Mouse (Mus musculus) central nervous system, embryonic 11.5 days (tissue): ENCODE results near the gene Prdm15. TPM values are rescaled to one million over a fixed set of nuclear protein-coding genes. Genes with fewer than 3 reads are reported as not detected.

Experiments used
- polyA plus RNA-seq: library from polyadenylated mRNA; depleted of rRNA; stranded (reverse); fragments of >200 nt; gene quantifications from 2 replicates; pipeline ENCODE4 v1.2.3, GENCODE M21; 2012; rRNA removed

The Prdm15 gene
- polyA plus RNA-seq, result 17.8 and 24.6 TPM in 2 replicates

DNA sequence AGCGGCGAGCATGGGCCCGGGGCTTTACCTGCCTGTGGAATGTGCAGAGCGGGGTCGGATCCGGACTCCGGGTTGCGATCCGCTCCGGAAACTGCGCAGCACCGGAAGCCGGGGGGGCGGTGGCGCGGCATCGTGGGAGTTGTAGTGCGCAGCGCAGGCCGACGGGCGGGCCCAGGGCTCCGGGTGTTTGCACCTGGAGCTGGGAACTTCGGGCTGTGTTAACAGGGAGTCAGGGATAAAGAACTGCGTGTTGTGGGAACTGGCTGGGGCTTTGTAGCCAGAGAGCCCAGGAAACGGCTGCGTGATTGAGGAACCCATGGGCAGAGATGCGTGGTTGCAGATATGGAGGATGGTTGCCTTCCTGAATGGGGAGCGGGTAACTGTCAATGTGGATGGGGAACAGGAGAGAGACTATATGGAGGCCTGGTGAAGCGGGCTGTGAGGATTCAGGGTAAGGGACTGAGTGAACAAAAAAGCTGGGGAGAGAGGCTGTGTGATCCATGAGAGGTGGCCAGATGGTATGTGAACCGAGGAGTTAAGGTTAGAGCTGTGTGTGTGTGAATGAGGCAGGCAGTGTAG, at the start of gene Prdm15:
Gene Prdm15 (minus strand): TSS at position 110 of the 579 bp plus-strand sequence.

DNA sequence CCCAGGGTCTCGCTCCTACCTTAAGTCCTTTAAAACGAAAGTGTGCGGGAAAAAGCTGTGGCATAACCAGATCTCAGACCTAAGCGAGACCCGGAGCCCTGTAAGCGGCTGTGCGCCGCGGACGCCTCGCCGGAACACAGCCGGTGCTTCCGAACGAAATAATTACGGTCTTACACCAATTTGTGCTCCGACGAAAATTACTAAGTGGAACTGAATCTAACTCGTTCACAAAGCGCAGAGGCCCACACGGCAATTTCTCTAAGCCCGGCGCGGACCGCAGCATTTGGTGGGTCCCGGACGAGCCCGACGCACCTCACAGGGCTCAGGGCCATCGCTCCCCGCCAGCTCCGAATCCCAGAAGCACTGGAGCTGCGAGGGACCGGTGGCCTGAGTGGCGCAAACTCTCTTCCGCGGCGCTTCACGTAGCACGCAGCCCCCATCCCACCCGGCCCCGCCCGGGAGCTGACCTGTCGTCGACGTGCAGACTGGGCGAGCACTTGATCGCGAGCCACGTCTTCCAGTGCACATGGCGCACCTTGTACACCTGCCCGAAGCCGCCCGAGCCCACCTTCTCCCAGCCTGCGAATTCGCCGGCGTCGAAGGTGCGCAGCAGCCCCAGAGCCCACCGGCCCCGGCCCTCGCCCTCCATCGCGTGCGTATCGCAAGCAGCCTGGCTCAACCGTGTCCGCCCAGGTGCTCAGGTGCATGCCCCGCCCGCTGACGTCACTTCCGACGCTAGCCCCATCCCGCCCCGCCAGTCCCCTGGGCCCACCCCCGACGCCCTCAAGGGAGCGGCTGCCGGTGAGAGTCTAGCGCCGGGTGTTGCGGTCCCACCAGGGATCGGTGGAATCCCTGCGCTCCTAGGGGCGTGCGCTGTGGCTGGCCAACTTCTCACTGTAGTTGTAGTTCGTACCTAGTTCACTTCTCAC, 88.3 kb downstream of the Prdm15 start, which contains the start of gene Ripk4:
Gene Ripk4 (minus strand): TSS at position 727 of the 929 bp plus-strand sequence.

Other genes starting within 250 kb of the Prdm15 start
- gene Tmprss2, start 240.7 kb downstream of the Prdm15 start, polyA plus RNA-seq, result 0.59 and 0.94 TPM in 2 replicates
- gene Ripk4, start 88.1 kb downstream of the Prdm15 start, polyA plus RNA-seq, result 0.67 and 1.1 TPM in 2 replicates
- 11.4 and 14.0 TPM in 2 replicates for gene C2cd2, start 110.7 kb upstream of the Prdm15 start, polyA plus RNA-seq
- gene Zbtb21, start 110.8 kb upstream of the Prdm15 start, polyA plus RNA-seq, result 16.7 and 19.3 TPM in 2 replicates
- gene B230307C23Rik, start 145.5 kb upstream of the Prdm15 start, polyA plus RNA-seq, result 13.5 and 21.7 TPM in 2 replicates
- 13.6 and 13.8 TPM in 2 replicates for gene A630089N07Rik, start 230.6 kb upstream of the Prdm15 start, polyA plus RNA-seq